Mouse (Mus musculus): ENCODE measurements at regions not wholly inside any gene's neighbourhood (a gene's known extent, or its start where the extent isn't known, plus 50 kb on each side); places are given as distances from the start of the nearest gene placed in this dataset.

- no peaks in the 10 kb centered on the region for H3K27me3 ChIP-seq (ENCODE audit: control insufficient read depth, insufficient read depth, low read length)
- no peak for DNase-seq (ENCODE audit: low read depth in 3 of 3, low spot score in 3 of 3)
- ATAC-seq (ENCODE audit: insufficient read depth) = no peak
- TF ChIP-seq CTCF (IDR thresholded peaks at IDR 0.05; ENCODE audit: low read depth) = no peak
- no peak for TF ChIP-seq EP300 (IDR thresholded peaks at IDR 0.05; ENCODE audit: low read depth)
- no peaks in the 10 kb centered on the region for H3K36me3 ChIP-seq (replicated peaks; ENCODE audit: control insufficient read depth, insufficient read depth, low read depth)
- WGBS (ENCODE audit: insufficient replicate concordance) = 32% methylated on average over 1 of the region's 1 CpGs
- H3K27ac ChIP-seq = no peak overlapping the region
- no peak overlapping the region for H3K9ac ChIP-seq (replicated peaks)
- H3K4me2 ChIP-seq (ENCODE audit: low read depth) = no peak overlapping the region
- no peak overlapping the region for H3K4me3 ChIP-seq (ENCODE audit: insufficient read depth in 1 of 2, low read depth in 2 of 2, low read length in 2 of 2)
- no peaks in the 10 kb centered on the region for H3K4me1 ChIP-seq (replicated peaks; ENCODE audit: control insufficient read depth in 2 of 2, insufficient read depth in 2 of 2, low read length in 1 of 2)
- H3K9me3 ChIP-seq (ENCODE audit: control insufficient read depth, low read length) = no peaks in the 10 kb centered on the region
Measured at GRCm38 (mm10) chr14:46300546-46300945, 78.7 kb upstream of the Gm15217 start.

- TF ChIP-seq EP300 (IDR thresholded peaks at IDR 0.05; ENCODE audit: low read depth) (no peak), CTCF (IDR thresholded peaks at IDR 0.05; ENCODE audit: low read depth) (no peak)
- no peak overlapping the region for H3K4me3 ChIP-seq (ENCODE audit: insufficient read depth in 1 of 2, low read depth in 2 of 2, low read length in 2 of 2)
- ATAC-seq (ENCODE audit: insufficient read depth) = no peak
- H3K9me3 ChIP-seq (ENCODE audit: control insufficient read depth, low read length) = no peaks in the 10 kb centered on the region
- H3K4me2 ChIP-seq (ENCODE audit: low read depth) = no peak overlapping the region
- H3K27me3 ChIP-seq (ENCODE audit: control insufficient read depth, insufficient read depth, low read length) = no peaks in the 10 kb centered on the region
- no peaks in the 10 kb centered on the region for H3K36me3 ChIP-seq (replicated peaks; ENCODE audit: control insufficient read depth, insufficient read depth, low read depth)
- no peak overlapping the region for H3K9ac ChIP-seq (replicated peaks)
- no peaks in the 10 kb centered on the region for H3K4me1 ChIP-seq (replicated peaks; ENCODE audit: control insufficient read depth in 2 of 2, insufficient read depth in 2 of 2, low read length in 1 of 2)
- DNase-seq (ENCODE audit: low read depth in 3 of 3, low spot score in 3 of 3) = no peak
- WGBS (ENCODE audit: insufficient replicate concordance) = 66% methylated on average over 2 of the region's 2 CpGs
- H3K27ac ChIP-seq = no peak overlapping the region
Measured at GRCm38 (mm10) chr14:46302601-46303000, 76.6 kb upstream of the Gm15217 start.

- no peak for DNase-seq (ENCODE audit: low read depth in 3 of 3, low spot score in 3 of 3)
- 65% methylated on average over 4 of the region's 4 CpGs for WGBS (ENCODE audit: insufficient replicate concordance)
- Histone ChIP-seq H3K4me3 (ENCODE audit: insufficient read depth in 1 of 2, low read depth in 2 of 2, low read length in 2 of 2) (no peak overlapping the region), H3K9me3 (ENCODE audit: control insufficient read depth, low read length) (no peaks in the 10 kb centered on the region), H3K4me1 (replicated peaks; ENCODE audit: control insufficient read depth in 2 of 2, insufficient read depth in 2 of 2, low read length in 1 of 2) (no peaks in the 10 kb centered on the region), H3K36me3 (replicated peaks; ENCODE audit: control insufficient read depth, insufficient read depth, low read depth) (no peaks in the 10 kb centered on the region), H3K27me3 (ENCODE audit: control insufficient read depth, insufficient read depth, low read length) (no peaks in the 10 kb centered on the region), H3K27ac (no peak overlapping the region), H3K4me2 (ENCODE audit: low read depth) (no peak overlapping the region), H3K9ac (replicated peaks) (no peak overlapping the region)
- ATAC-seq (ENCODE audit: insufficient read depth) = no peak
- no peak for TF ChIP-seq CTCF (IDR thresholded peaks at IDR 0.05; ENCODE audit: low read depth)
- TF ChIP-seq EP300 (IDR thresholded peaks at IDR 0.05; ENCODE audit: low read depth) = no peak
Measured at GRCm38 (mm10) chr14:46305267-46305666, 73.9 kb upstream of the Gm15217 start.

GRCm38 (mm10) chr14:46313064-46313463 is 66.2 kb upstream of the Gm15217 start:
- no peaks in the 10 kb centered on the region for H3K9me3 ChIP-seq (ENCODE audit: control insufficient read depth, low read length)
- peaks cover 0 to 2% of the 10 kb centered on the region in 2 experiments; a peak in 1 of 4 replicates for H3K4me1 ChIP-seq (replicated peaks; ENCODE audit: control insufficient read depth in 2 of 2, insufficient read depth in 2 of 2, low read length in 1 of 2)
- no peak overlapping the region for H3K27ac ChIP-seq
- no peaks in the 10 kb centered on the region for H3K36me3 ChIP-seq (replicated peaks; ENCODE audit: control insufficient read depth, insufficient read depth, low read depth)
- no peaks in the 10 kb centered on the region for H3K27me3 ChIP-seq (ENCODE audit: control insufficient read depth, insufficient read depth, low read length)
- H3K4me3 ChIP-seq (ENCODE audit: insufficient read depth in 1 of 2, low read depth in 2 of 2, low read length in 2 of 2) = no peak overlapping the region
- H3K9ac ChIP-seq (replicated peaks) = no peak overlapping the region
- TF ChIP-seq EP300 (IDR thresholded peaks at IDR 0.05; ENCODE audit: low read depth) = no peak
- TF ChIP-seq CTCF (IDR thresholded peaks at IDR 0.05; ENCODE audit: low read depth) = no peak
- no peak for DNase-seq (ENCODE audit: low read depth in 3 of 3, low spot score in 3 of 3)
- H3K4me2 ChIP-seq (ENCODE audit: low read depth) = no peak overlapping the region
- ATAC-seq (ENCODE audit: insufficient read depth) = no peak
- 52% methylated on average over 4 of the region's 4 CpGs for WGBS (ENCODE audit: insufficient replicate concordance)

GRCm38 (mm10) chr14:46316521-46316920 is 62.7 kb upstream of the Gm15217 start:
- no peaks in the 10 kb centered on the region for H3K9me3 ChIP-seq (ENCODE audit: control insufficient read depth, low read length)
- peaks cover 0 to 2% of the 10 kb centered on the region in 2 experiments; a peak in 1 of 4 replicates for H3K4me1 ChIP-seq (replicated peaks; ENCODE audit: control insufficient read depth in 2 of 2, insufficient read depth in 2 of 2, low read length in 1 of 2)
- ATAC-seq (ENCODE audit: insufficient read depth) (no peak), DNase-seq (ENCODE audit: low read depth in 3 of 3, low spot score in 3 of 3) (no peak)
- no peaks in the 10 kb centered on the region for H3K27me3 ChIP-seq (ENCODE audit: control insufficient read depth, insufficient read depth, low read length)
- 65% methylated on average over 5 of the region's 5 CpGs for WGBS (ENCODE audit: insufficient replicate concordance)
- no peak overlapping the region for H3K9ac ChIP-seq (replicated peaks)
- TF ChIP-seq CTCF (IDR thresholded peaks at IDR 0.05; ENCODE audit: low read depth) = no peak
- no peak for TF ChIP-seq EP300 (IDR thresholded peaks at IDR 0.05; ENCODE audit: low read depth)
- no peak overlapping the region for H3K4me2 ChIP-seq (ENCODE audit: low read depth)
- no peaks in the 10 kb centered on the region for H3K36me3 ChIP-seq (replicated peaks; ENCODE audit: control insufficient read depth, insufficient read depth, low read depth)
- no peak overlapping the region for H3K4me3 ChIP-seq (ENCODE audit: insufficient read depth in 1 of 2, low read depth in 2 of 2, low read length in 2 of 2)
- no peak overlapping the region for H3K27ac ChIP-seq
